Mouse (Mus musculus) liver, adult 2 months (tissue): ENCODE measurements around the gene Pbx2. TPM values are rescaled to one million over a fixed set of nuclear protein-coding genes. Genes with fewer than 3 reads are reported as not detected.
A peak's percentile ranks its signal among the peaks of the same experiment; 100 is the strongest.

ENCODE experiments used
- DNase-seq: peaks from one replicate; pipeline ENCODE4 v3.0.0-alpha.2; 2011; ENCODE audit warnings: low read depth, low spot score; ENCODE audit errors: extremely low read depth
- H3K27ac ChIP-seq: fragments of 200-500 bp; replicated peaks from 2 replicates; pipeline ENCODE4 v1.5.1; 2012; ENCODE audit warnings: low read depth, mild to moderate bottlenecking, control low read depth, inconsistent platforms, low read length; ENCODE audit not compliant: insufficient read depth
- H3K27me3 ChIP-seq: fragments of 200-500 bp; 2 replicates; pipeline ENCODE4 v1.6.1; 2012; ENCODE audit warnings: mild to moderate bottlenecking, moderate library complexity, low read length, inconsistent platforms; ENCODE audit not compliant: control insufficient read depth, insufficient read depth
- H3K36me3 ChIP-seq: fragments of 200-500 bp; 2 replicates; pipeline ENCODE4 v1.6.1; 2012; ENCODE audit warnings: low read length, inconsistent platforms; ENCODE audit not compliant: control insufficient read depth, insufficient read depth
- H3K4me1 ChIP-seq: fragments of 200-500 bp; 2 replicates; pipeline ENCODE4 v1.6.1; 2011; ENCODE audit warnings: low read length; ENCODE audit not compliant: control insufficient read depth, insufficient read depth
- H3K4me3 ChIP-seq: fragments of 200-500 bp; 2 replicates; pipeline ENCODE4 v1.5.1; 2011; ENCODE audit warnings: low read depth, mild to moderate bottlenecking, control low read depth, low read length, moderate library complexity; ENCODE audit not compliant: insufficient read depth
- H3K79me2 ChIP-seq: fragments of 200-500 bp; 2 replicates; pipeline ENCODE4 v1.6.1; 2012; ENCODE audit warnings: inconsistent platforms, mild to moderate bottlenecking, low read length, moderate library complexity; ENCODE audit not compliant: control insufficient read depth, insufficient read depth
- H3K9ac ChIP-seq: fragments of 200-500 bp; 2 replicates; pipeline ENCODE4 v1.6.1; 2012; ENCODE audit warnings: low read depth, mild to moderate bottlenecking, control low read depth, inconsistent platforms, low read length
- CTCF ChIP-seq: fragments of 200-500 bp; IDR thresholded peaks from 2 replicates; pipeline ENCODE4 v1.5.1; 2011; ENCODE audit warnings: low read depth, low read length, control low read depth
- POLR2A ChIP-seq: fragments of 200-500 bp; IDR thresholded peaks from 2 replicates; pipeline ENCODE4 v1.6.1; 2011; ENCODE audit warnings: low read length, control low read depth; ENCODE audit not compliant: insufficient read depth; ENCODE audit errors: extremely low read depth
- WGBS: fragments of 180-500 bp; shearing (Covaris S2); methylation state at CpG from one replicate; pipeline ENCODE4 v1.1.7; 2018; 5-methylcytosine and 5-hydroxymethylcytosine counted together
- polyA plus RNA-seq: library from polyadenylated mRNA; depleted of rRNA; stranded (reverse); fragments of >200 nt; gene quantifications from 2 replicates; pipeline ENCODE4 v1.2.3, GENCODE M21; 2012
- total RNA-seq: library from RNA; depleted of rRNA; stranded (reverse); fragments of >200 nt; gene quantifications from 2 replicates; pipeline ENCODE4 v1.2.3, GENCODE M21; 2014

Gene Pbx2
- total and polyA plus RNA-seq, 2 experiments = 10.9 to 21.1 TPM

DNA sequence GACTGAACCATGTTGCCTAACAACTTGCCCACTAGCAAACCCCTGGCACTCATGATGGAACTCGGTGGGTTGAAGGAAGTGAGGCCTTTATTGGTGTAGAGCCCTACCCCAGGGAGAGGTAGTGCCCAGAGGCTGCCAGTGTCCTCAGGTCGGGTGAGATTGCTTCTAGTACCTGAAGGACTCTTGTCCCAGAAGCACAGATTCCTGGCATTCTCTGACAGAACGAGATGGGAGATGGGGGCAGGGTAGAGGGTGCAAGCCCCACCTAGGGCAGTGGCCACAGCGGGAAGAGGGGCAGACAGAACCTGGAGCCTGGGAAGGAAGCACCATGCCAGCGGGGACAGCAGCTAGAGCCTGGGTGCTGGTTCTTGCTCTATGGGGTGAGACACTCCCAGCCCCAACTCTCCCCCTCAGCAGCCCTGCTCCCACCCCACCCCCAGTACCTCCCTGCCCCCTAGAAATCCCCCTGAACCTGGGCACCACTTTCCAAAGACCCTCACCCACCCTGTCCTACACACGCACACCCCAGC lies 6.6 kb downstream of the Pbx2 start, which contains the start of gene Ager:
Gene Ager, plus strand, starts transcription at position 297 of the 530 bp plus-strand sequence.
- no peaks in the 10 kb centered on the region for H3K27me3 ChIP-seq
- no peak within 1 kb of the TSS for H3K9ac ChIP-seq
- H3K36me3 ChIP-seq = peaks cover 2% of the 10 kb centered on the region; the same call in 1 of the 2 replicates
- DNase-seq = no peak
- H3K4me3 ChIP-seq = no peak within 1 kb of the TSS
- no peaks in the 10 kb centered on the region for H3K79me2 ChIP-seq
- no peak within 1 kb of the TSS for H3K27ac ChIP-seq
- 30% methylated on average over 6 of the region's 6 CpGs for WGBS
- peaks cover 5% of the 10 kb centered on the region for H3K4me1 ChIP-seq
- TF ChIP-seq POLR2A = no peak
- TF ChIP-seq CTCF = no peak

GRCm38 (mm10) chr17:34599891-34600290 lies 8.8 kb downstream of the Pbx2 start:
- Histone ChIP-seq H3K79me2 (peaks cover 4% of the 10 kb centered on the region; the same call in 1 of the 2 replicates), H3K9ac (no peak overlapping the region), H3K4me3 (no peak overlapping the region), H3K36me3 (peaks cover 2% of the 10 kb centered on the region; the same call in 1 of the 2 replicates), H3K27me3 (no peaks in the 10 kb centered on the region), H3K4me1 (peaks cover 5% of the 10 kb centered on the region), H3K27ac (no peak overlapping the region)
- DNase-seq = no peak
- 82% methylated on average over 9 of the region's 9 CpGs for WGBS
- TF ChIP-seq CTCF (no peak), POLR2A (no peak)

DNA sequence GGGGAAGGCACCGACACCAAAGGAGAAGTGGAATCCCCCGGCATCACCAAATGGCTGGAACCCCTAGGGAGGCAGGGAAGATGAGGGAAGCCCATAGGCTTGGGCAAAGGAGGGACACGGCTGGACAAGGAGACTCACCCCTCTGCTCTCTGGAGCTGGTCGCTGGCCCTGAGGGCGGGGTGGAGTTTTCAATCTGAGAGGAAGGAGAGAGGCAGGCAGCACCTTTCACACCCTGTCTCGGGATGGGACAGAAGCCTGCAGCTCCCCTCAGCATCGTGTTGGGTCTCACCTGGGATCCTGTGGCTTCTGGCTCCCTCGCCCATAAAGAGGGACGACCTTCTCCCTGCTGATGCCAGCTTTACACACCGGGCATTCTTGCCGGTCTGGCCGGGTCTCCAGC lies 10.7 kb downstream of the Pbx2 start:
- H3K27me3 ChIP-seq = no peaks in the 10 kb centered on the region
- H3K4me3 ChIP-seq = no peak overlapping the region
- H3K27ac ChIP-seq = no peak overlapping the region
- DNase-seq = no peak
- peaks cover 8% of the 10 kb centered on the region; the same call in 1 of the 2 replicates for H3K79me2 ChIP-seq
- H3K4me1 ChIP-seq = peaks cover 6% of the 10 kb centered on the region
- H3K9ac ChIP-seq = no peak overlapping the region
- no peaks in the 10 kb centered on the region for H3K36me3 ChIP-seq
- TF ChIP-seq POLR2A (no peak), CTCF (no peak)
- 87% methylated on average over 12 of the region's 12 CpGs for WGBS

DNA sequence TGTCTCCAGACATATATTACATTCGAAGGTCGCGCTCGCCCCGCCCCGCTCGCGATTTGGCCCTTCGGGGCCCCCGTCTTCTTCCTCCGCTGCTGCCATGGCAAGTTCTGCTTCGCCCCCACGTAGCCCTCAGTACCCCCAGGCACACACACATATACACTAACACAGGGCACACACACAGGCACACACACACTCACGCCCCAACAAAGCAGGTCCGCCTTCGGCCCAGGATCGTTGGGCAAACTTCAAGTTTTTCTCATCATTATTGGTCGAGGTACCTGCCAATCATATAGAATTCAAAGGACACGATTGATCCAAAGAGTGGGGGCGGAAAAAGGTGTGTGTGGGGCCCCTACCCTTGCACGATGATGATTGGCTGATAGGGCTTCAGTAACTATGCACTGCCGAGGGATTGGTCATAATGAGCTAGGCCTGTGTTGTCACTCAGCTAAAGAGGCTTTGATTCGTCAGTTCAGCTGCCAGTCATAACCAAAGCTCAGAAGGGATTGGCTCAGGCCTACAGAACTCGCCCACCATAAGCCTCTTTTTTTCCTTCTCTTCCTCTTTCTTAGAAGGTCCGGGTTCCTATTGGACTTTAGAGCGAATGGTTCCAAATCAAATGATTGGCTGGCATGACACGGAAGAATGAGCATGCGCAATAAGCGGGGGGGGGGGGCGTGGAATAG lies 12.5 kb downstream of the Pbx2 start, which contains the start of gene Rnf5:
Gene Rnf5, minus strand, starts transcription at position 316 of the 686 bp plus-strand sequence.
- Histone ChIP-seq H3K9ac (peak within 1 kb of the TSS; percentile 82), H3K79me2 (peaks cover 8% of the 10 kb centered on the region; the same call in 1 of the 2 replicates), H3K36me3 (no peaks in the 10 kb centered on the region), H3K4me1 (peaks cover 7% of the 10 kb centered on the region; the same call in 1 of the 2 replicates), H3K4me3 (peak within 1 kb of the TSS; percentile 71), H3K27me3 (no peaks in the 10 kb centered on the region), H3K27ac (peak within 1 kb of the TSS; percentile 98)
- peak; percentile 100 for DNase-seq
- TF ChIP-seq POLR2A = peak; percentile 23; the same call in 1 of the 2 replicates
- no peak for TF ChIP-seq CTCF
- WGBS = under 1% methylated on average over 30 of the region's 30 CpGs

DNA sequence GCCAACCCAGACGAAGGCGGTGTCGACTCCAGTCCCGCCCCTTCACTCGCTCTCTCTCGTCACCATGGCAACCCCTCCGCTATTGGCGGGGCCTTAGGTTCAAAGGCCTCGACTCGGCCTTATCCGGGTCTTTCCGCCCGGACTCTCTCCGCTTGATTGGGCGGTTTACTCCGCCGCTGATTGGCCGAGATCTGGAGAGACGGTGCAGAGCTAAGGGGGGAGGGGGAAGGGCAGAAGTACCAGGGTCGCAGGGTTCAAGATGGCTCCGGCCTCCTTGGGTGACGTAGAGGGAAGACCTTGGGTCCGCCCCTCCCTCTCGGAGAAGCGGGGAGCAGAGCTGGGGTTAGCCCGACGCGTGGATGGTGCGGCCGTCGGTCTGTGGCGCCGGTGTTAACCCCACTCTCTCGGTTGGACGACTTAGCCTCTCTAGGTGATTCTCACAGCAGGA lies 13.0 kb downstream of the Pbx2 start, which contains the start of gene Agpat1:
Gene Agpat1, plus strand, starts transcription at position 202 of the 448 bp plus-strand sequence.
- Histone ChIP-seq H3K4me1 (peaks cover 7% of the 10 kb centered on the region; the same call in 1 of the 2 replicates), H3K36me3 (no peaks in the 10 kb centered on the region)
- under 1% methylated on average over 33 of the region's 35 CpGs for WGBS

More for the DNA sequence above, 13.0 kb downstream of the Pbx2 start, which contains the start of gene Agpat1:
- H3K27me3 ChIP-seq = no peaks in the 10 kb centered on the region
- H3K27ac ChIP-seq = peak within 1 kb of the TSS; percentile 98
- peak within 1 kb of the TSS; percentile 82 for H3K9ac ChIP-seq
- TF ChIP-seq CTCF (no peak), POLR2A (peak; percentile 43)
- H3K4me3 ChIP-seq = peak within 1 kb of the TSS; percentile 95
- H3K79me2 ChIP-seq = peaks cover 8% of the 10 kb centered on the region; the same call in 1 of the 2 replicates
- DNase-seq = no peak
